Mouse (Mus musculus): ENCODE results near the gene Psmc3.

The Psmc3 gene

DNA sequence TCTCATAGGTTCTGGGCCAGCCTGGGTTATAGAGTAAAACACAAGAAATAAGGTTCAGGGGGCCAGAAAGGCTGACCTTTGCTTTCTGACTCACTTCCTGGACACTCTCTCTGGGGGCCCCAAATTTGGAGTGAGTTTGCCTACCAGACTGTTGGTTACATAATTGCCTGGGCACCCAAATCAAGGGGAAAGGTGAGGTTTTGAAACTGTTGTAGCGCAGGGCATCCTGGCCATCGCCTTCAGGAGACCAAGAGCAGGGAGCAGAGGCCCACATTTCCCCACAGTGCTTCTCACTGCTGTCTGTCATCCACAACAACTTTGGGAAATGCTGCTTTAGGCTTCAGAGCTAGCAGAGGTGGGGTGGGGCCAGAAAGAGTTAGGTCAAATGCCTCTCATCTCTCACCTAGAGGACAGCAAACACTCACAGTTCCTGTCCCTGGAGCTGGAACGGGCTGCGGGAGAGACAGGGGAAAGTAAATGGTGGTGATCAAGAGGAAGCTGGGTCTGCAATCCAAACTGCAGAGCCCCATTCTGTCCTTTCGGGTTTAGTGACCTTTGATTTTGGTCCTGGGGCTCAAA lies 56.1 kb downstream of the Psmc3 start:
- ChIA-PET CTCF (interaction anchor here in 3 of 4 experiments (0.5 to 1.5 kb wide), 10 partner anchors 13 to 371 kb away, joined by 3 to 6 read pairs (median 3); partner anchors contain the start of gene Slc39a13 (in 1 of the 3)), POLR2A (interaction anchor here in 2 of 4 experiments (0.9 to 6.1 kb wide), 21 partner anchors 12 to 184 kb away, joined by 3 to 68 read pairs (median 4); partner anchors contain the start of genes Ddb2 (in 2 of the 2), Rapsn (in 2 of the 2), Psmc3 (in 1 of the 2) and Slc39a13 (in 1 of the 2))

DNA sequence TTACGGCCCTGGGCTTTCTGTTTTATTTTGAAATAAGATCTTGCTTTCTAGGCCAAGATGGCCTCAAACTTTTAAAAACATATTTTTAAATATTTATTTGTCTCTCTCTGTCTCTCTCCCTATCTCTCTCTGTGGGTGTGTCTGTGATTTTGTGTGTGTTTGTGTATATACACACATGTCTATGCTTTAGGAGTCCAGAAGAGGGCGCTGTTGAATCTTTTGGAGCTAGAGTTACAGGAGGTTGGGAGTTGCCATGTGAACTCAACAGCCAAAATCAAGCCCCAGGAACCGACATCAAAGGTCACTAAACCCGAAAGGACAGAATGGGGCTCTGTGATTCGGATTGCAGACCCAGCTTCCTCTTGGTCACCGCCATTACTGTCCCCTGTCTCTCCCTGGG lies 56.6 kb downstream of the Psmc3 start:
- ChIA-PET CTCF (interaction anchor here (0.5 to 1.5 kb wide), 18 partner anchors 11 to 370 kb away, joined by 3 to 6 read pairs (median 3); partner anchors contain the start of gene Slc39a13 (in 1 of the 4)), POLR2A (interaction anchor here in 3 of 4 experiments (0.6 to 6.1 kb wide), 27 partner anchors 10 to 192 kb away, joined by 3 to 68 read pairs (median 4); partner anchors contain the start of genes Ddb2 (in 3 of the 3), Rapsn (in 2 of the 3), Psmc3 (in 1 of the 3) and Slc39a13 (in 1 of the 3))

GRCm38 (mm10) chr2:91111832-91112231 lies 58.0 kb downstream of the Psmc3 start:
- CTCF ChIA-PET, result interaction anchor here in 3 of 4 experiments (0.9 to 4.3 kb wide), 12 partner anchors 41 to 376 kb away, joined by 3 to 45 read pairs (median 4); partner anchors contain the start of gene Ddb2 (in 3 of the 3)

GRCm38 (mm10) chr2:91112491-91112890 lies 58.7 kb downstream of the Psmc3 start:
- CTCF ChIA-PET, result interaction anchor here in 3 of 4 experiments (0.6 to 4.3 kb wide), 18 partner anchors 9 to 375 kb away, joined by 3 to 45 read pairs (median 4); partner anchors contain the start of genes Ddb2 (in 3 of the 3), Slc39a13 (in 2 of the 3), Acp2 (in 1 of the 3) and Nr1h3 (in 1 of the 3)
- POLR2A ChIA-PET, result interaction anchor here (0.5 to 6.1 kb wide), 101 partner anchors 9 to 519 kb away, joined by 3 to 68 read pairs (median 4); partner anchors contain the start of genes Ddb2 (in 4 of the 4), Arfgap2 (in 3 of the 4), Acp2 (in 2 of the 4) and Madd (in 2 of the 4)

More at GRCm38 (mm10) chr2:91111832-91112231, 58.0 kb downstream of the Psmc3 start:
- POLR2A ChIA-PET, result interaction anchor here in 3 of 4 experiments (0.5 to 6.1 kb wide), 79 partner anchors 8 to 709 kb away, joined by 3 to 68 read pairs (median 4); partner anchors contain the start of genes Arfgap2 (in 3 of the 3), Ddb2 (in 3 of the 3), Pacsin3 (in 2 of the 3) and Rapsn (in 2 of the 3)

- POLR2A ChIA-PET, result interaction anchor here (0.5 to 6.1 kb wide), 67 partner anchors 8 to 590 kb away, joined by 3 to 68 read pairs (median 6); partner anchors contain the start of genes Ddb2 (in 4 of the 4), Arfgap2 (in 3 of the 4), Acp2 (in 2 of the 4) and Lrp4 (in 2 of the 4)
- CTCF ChIA-PET, result interaction anchor here (0.5 to 4.3 kb wide), 14 partner anchors 10 to 951 kb away, joined by 3 to 45 read pairs (median 4); partner anchors contain the start of genes Ddb2 (in 3 of the 4) and Slc39a13 (in 2 of the 4)
Measured at GRCm38 (mm10) chr2:91113334-91113733, 59.5 kb downstream of the Psmc3 start.

GRCm38 (mm10) chr2:91113852-91114251 lies 60.0 kb downstream of the Psmc3 start:
- POLR2A ChIA-PET, result interaction anchor here (0.5 to 6.1 kb wide), 43 partner anchors 7 to 590 kb away, joined by 3 to 68 read pairs (median 7); partner anchors contain the start of genes Ddb2 (in 3 of the 4), Acp2 (in 2 of the 4), Arfgap2 (in 2 of the 4) and Nr1h3 (in 2 of the 4)
- CTCF ChIA-PET, result interaction anchor here (0.5 to 4.3 kb wide), 10 partner anchors 10 to 951 kb away, joined by 3 to 45 read pairs (median 6); partner anchors contain the start of genes Ddb2 (in 1 of the 4) and Slc39a13 (in 1 of the 4)

GRCm38 (mm10) chr2:91114781-91115577 lies 61.2 kb downstream of the Psmc3 start:
- CTCF ChIA-PET, result interaction anchor here (0.5 to 4.3 kb wide), 184 partner anchors 8 to 1068 kb away, joined by 3 to 56 read pairs (median 4); partner anchors contain the start of genes Ddb2 (in 4 of the 4), Arfgap2 (in 3 of the 4), Slc39a13 (in 3 of the 4) and Acp2 (in 2 of the 4)
- POLR2A ChIA-PET, result interaction anchor here (0.5 to 6.1 kb wide), 66 partner anchors 9 to 412 kb away, joined by 3 to 68 read pairs (median 4); partner anchors contain the start of genes Ddb2 (in 4 of the 4), Acp2 (in 3 of the 4), Nr1h3 (in 3 of the 4) and Slc39a13 (in 3 of the 4)

- POLR2A ChIA-PET, result interaction anchor here (0.5 to 6.1 kb wide), 60 partner anchors 8 to 412 kb away, joined by 3 to 66 read pairs (median 4); partner anchors contain the start of genes Ddb2 (in 4 of the 4), Acp2 (in 3 of the 4), Nr1h3 (in 3 of the 4) and Slc39a13 (in 3 of the 4)
- CTCF ChIA-PET, result interaction anchor here (0.6 to 4.3 kb wide), 185 partner anchors 8 to 1067 kb away, joined by 3 to 56 read pairs (median 4); partner anchors contain the start of genes Ddb2 (in 4 of the 4), Arfgap2 (in 3 of the 4), Slc39a13 (in 3 of the 4) and Acp2 (in 2 of the 4)
Measured at GRCm38 (mm10) chr2:91115578-91115970, 61.8 kb downstream of the Psmc3 start.
